Mouse (Mus musculus): Measurements from ENCODE around the gene Syngr1.

DNA sequence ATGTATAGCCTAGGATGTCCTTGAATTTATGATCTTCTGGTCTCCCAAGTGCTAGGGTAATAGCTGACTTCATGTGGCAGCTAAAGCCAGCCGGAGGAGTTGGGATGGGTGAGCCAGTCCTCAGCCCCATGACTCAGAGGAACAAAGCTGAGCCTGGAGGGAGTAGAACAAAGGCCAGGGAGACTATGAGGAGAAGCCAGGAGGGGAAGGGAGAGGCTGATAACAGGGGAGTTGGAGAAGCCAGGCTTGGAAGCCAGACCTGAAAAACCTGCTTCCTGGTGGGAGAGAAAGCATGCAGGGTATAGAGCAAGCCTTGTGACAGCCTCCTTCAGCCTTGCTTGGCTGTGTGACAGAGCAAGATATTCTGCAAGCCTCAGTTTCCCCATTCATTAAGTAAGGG lies 4.5 kb downstream of the Syngr1 start:
- TF ChIP-seq POLR2A (IDR thresholded peaks at IDR 0.05; ENCODE audit: control insufficient read depth in 1 of 2, insufficient read depth in 1 of 2, low read depth in 1 of 2, low read length in 2 of 2, poor library complexity in 1 of 2) (no peak), CTCF (IDR thresholded peaks at IDR 0.05 in 2 of 3, conservative IDR thresholded peaks at IDR 0.05 in 1 of 3; ENCODE audit: control insufficient read depth in 1 of 3, insufficient read depth in 1 of 3, low read depth in 2 of 3, low read length in 3 of 3, poor library complexity in 1 of 3, severe bottlenecking in 1 of 3) (no peak), MEF2A (IDR thresholded peaks at IDR 0.05; ENCODE audit: extremely low read depth, insufficient replicate concordance, low read depth, low read length, poor library complexity, severe bottlenecking) (no peak), EP300 (IDR thresholded peaks at IDR 0.05; ENCODE audit: low read depth in 1 of 2, low read length in 2 of 2) (no peak), TCF12 (IDR thresholded peaks at IDR 0.05; ENCODE audit: low read depth, low read length) (no peak), ETS1 (IDR thresholded peaks at IDR 0.05; ENCODE audit: low read depth, low read length) (no peak)

Data from MEL (cell line).